Mouse (Mus musculus) CH12.LX (cell line): ENCODE data around the gene Phc2.

Experiments used
- ETS1 ChIP-seq: conservative IDR thresholded peaks from 2 replicates; pipeline ENCODE4 v1.6.1; 2012; ENCODE audit warnings: low read depth, mild to moderate bottlenecking, inconsistent platforms, low read length, improper control_type of control experiment, moderate library complexity
- MXI1 ChIP-seq: IDR thresholded peaks from 2 replicates; pipeline ENCODE4 v1.6.1; 2011; ENCODE audit warnings: mild to moderate bottlenecking, low read depth, low read length, improper control_type of control experiment
- NELFE ChIP-seq: IDR thresholded peaks from 2 replicates; pipeline ENCODE4 v1.6.1; 2011; ENCODE audit warnings: low read depth, low read length, improper control_type of control experiment
- POLR2A ChIP-seq: IDR thresholded peaks from 2 replicates; pipeline ENCODE4 v1.6.1; 2011; ENCODE audit warnings: low read depth, mild to moderate bottlenecking, improper control_type of control experiment, low read length
- TCF12 ChIP-seq: IDR thresholded peaks from 2 replicates; pipeline ENCODE4 v1.6.1; 2014; ENCODE audit warnings: low read depth, mild to moderate bottlenecking, inconsistent platforms, low read length, improper control_type of control experiment

GRCm38 (mm10) chr4:128759214-128759613 lies 104.7 kb downstream of the Phc2 start:
- TF ChIP-seq ETS1 = no peak
- TF ChIP-seq TCF12 = no peak
- TF ChIP-seq POLR2A = no peak
- no peak for TF ChIP-seq NELFE
- TF ChIP-seq MXI1 = no peak
